Mouse (Mus musculus) kidney, embryonic 16.5 days (tissue): ENCODE data around the gene Ankrd63. TPM values are rescaled to one million over a fixed set of nuclear protein-coding genes. Genes with fewer than 3 reads are reported as not detected.

ENCODE experiments used
- ATAC-seq: fragments of 200-750 bp; cut with Nextera tagmentation; 2 replicates; pipeline ENCODE4 v1.8.0; 2017; ENCODE audit warnings: moderate TSS enrichment; ENCODE audit not compliant: low FRiP score, low TSS enrichment
- H3K27ac ChIP-seq: fragments of 300-500 bp; sonication (generic); 2 replicates; pipeline ENCODE4 v1.5.1; 2014; ENCODE audit warnings: low read length
- H3K27me3 ChIP-seq: fragments of 300-500 bp; sonication (generic); 2 replicates; pipeline ENCODE4 v1.6.1; 2014; ENCODE audit warnings: low read length, control low read depth, mixed read lengths; ENCODE audit not compliant: insufficient read depth
- H3K36me3 ChIP-seq: fragments of 300-500 bp; sonication (generic); 2 replicates; pipeline ENCODE4 v1.6.1; 2014; ENCODE audit warnings: low read length, control low read depth, mixed read lengths; ENCODE audit not compliant: insufficient read depth
- H3K4me1 ChIP-seq: fragments of 300-500 bp; sonication (generic); 2 replicates; pipeline ENCODE4 v1.6.1; 2014; ENCODE audit warnings: low read length, control low read depth, mixed read lengths; ENCODE audit not compliant: insufficient read depth
- H3K4me2 ChIP-seq: fragments of 300-500 bp; sonication (generic); replicated peaks from 2 replicates; pipeline ENCODE4 v1.6.1; 2014; ENCODE audit warnings: low read depth, low read length
- H3K4me3 ChIP-seq: fragments of 300-500 bp; sonication (generic); 2 replicates; pipeline ENCODE4 v1.5.1; 2014; ENCODE audit warnings: mild to moderate bottlenecking, low read length
- H3K9ac ChIP-seq: fragments of 300-500 bp; sonication (generic); replicated peaks from 2 replicates; pipeline ENCODE4 v1.6.1; 2014; ENCODE audit warnings: low read length
- H3K9me3 ChIP-seq: fragments of 300-500 bp; sonication (generic); 2 replicates; pipeline ENCODE4 v1.6.1; 2016; ENCODE audit warnings: low read length, control low read depth
- WGBS: fragments of 180-500 bp; shearing (Covaris S2); extraction: QIAGEN DNeasy Blood & Tissue Kit; methylation state at CpG from one replicate; pipeline ENCODE4 v1.1.7; 2014; 5-methylcytosine and 5-hydroxymethylcytosine counted together
- polyA plus RNA-seq: library from polyadenylated mRNA; unstranded; fragments of >200 nt; fragmentation: Nextera tagmentation; extraction: Ambion mirVana; gene quantifications from 2 replicates; pipeline ENCODE4 v1.2.1, GENCODE M21; 2015

Ankrd63 gene
- polyA plus RNA-seq, 1 experiment from 2014 or later = 0.25 TPM

DNA sequence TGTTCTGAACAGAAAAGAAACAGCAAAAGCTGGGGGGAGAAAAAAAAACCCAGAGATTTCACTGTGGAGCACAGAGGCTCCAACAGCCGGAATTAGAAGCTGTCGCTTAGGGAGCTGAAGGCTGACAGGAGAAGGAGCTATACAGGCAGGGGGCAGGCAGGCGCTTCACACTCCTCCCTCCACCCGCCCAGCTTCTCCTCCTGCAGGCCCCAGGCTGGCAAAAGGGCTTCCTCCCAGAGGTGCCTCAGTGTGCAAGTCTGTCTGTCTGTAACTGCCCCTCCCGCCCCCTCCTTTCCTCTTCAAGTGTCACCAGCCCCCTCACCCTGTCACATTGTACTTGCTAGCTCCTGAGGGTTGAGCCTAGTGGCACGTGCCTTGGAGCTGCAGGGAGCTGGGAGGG is 2.7 kb upstream of the Ankrd63 start:
- no peak for ATAC-seq
- peaks cover 97% of the 10 kb centered on the region for H3K27me3 ChIP-seq
- H3K36me3 ChIP-seq = no peaks in the 10 kb centered on the region
- no peak overlapping the region for H3K9ac ChIP-seq
- 11% methylated on average over 6 of the region's 6 CpGs for WGBS
- no peak overlapping the region for H3K27ac ChIP-seq
- H3K4me2 ChIP-seq = no peak overlapping the region
- H3K4me3 ChIP-seq = no peak overlapping the region
- H3K4me1 ChIP-seq = peaks cover 45% of the 10 kb centered on the region
- H3K9me3 ChIP-seq = no peaks in the 10 kb centered on the region

DNA sequence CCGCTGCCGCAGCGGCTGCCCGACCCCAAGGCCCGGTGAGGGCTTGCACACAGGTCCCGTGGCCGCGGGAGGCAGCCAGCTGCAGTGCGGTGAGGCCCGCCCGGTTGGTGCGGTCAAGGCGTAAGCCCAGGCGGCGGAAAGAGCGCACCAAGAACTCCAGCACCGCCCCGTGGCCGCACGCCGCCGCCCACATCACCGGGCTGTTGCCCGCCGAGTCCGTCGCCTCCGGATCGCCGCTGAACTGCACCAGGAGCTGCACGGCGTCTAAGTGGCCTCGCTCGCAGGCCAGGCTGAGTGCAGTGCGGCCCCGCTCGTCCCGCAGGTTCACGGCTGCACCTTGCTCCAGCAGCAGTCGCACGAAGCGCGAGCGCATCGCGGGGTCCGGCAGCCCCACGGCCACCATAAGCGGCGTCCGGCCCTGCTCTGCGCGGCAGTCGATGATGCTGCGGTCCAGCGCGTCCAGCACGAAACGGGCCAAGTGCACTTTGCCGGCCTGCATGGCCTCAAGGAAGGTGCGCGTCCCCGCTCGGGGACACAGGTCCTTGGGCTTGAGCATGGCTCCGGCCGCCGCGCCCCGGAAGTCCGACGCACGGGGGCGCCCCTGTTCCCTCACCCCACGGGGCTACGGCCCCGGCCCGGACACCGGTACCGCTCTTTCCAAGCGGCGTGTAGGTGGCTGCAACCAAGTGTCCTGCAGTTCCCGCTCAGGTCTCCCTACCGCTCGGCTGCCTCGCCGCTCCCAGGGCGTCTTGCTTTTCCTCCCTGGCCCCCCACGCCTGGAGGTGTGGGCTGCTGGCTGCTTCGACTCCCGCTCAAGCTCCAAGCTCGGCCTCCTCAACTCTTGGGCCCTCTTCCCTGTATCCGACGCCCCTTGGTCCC is 641 bp downstream of the Ankrd63 start:
- WGBS = under 1% methylated on average over 87 of the region's 93 CpGs
- Histone ChIP-seq H3K36me3 (no peaks in the 10 kb centered on the region), H3K9me3 (no peaks in the 10 kb centered on the region), H3K9ac (peak overlapping the region; percentile 20; the same call in 1 of the 2 replicates), H3K4me3 (peak overlapping the region; percentile 49), H3K27ac (no peak overlapping the region), H3K4me2 (peak overlapping the region; percentile 72), H3K4me1 (peaks cover 30% of the 10 kb centered on the region), H3K27me3 (peaks cover 88% of the 10 kb centered on the region)
- peak; percentile 29; the same call in 1 of the 2 replicates for ATAC-seq

DNA sequence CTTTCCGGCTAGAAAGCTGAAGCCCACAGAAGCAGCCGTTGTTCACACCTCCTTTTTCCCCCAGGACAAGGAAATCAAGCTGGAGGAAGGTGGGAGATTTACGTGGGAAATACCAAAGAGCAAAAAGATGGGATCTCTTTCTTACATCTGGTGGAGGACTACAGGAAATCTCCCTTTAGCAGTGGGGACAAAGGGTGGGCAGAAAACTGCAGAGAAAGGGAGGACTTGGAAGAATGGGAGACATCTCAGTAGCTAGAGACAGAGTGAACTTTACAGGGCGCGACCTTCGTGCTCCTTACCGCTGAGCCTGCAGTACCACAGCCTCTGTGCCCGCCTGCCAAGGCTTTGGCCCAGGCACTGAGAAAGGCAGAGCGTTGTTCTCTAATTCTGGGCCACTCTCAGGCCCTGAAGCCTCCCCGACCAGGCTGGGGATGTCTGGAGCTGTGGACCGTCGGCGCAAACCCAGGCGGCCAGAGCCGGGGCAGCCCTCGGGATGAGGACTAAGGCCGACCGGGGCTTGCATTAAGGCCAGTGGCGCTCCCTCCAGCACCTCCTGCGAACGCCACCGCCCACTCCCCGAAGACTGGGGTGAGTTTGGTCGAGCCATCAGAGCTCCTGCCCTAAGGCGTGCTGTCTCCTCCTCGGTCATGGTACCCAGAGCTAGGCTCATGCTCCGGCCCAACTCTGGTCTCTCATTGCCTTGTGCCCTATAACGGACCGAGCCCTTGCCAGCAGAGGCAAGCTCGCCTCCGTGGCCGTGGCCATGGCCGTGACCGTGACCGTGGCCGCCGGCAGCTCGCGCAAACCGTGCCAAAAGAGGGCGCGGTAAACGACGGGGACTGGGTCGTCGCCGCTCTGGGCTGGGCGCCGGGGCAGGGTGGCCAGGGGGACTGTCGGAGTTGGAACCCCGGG is 1.5 kb downstream of the Ankrd63 start:
- no peaks in the 10 kb centered on the region for H3K36me3 ChIP-seq
- peak overlapping the region; percentile 72 for H3K4me2 ChIP-seq
- peaks cover 34% of the 10 kb centered on the region for H3K4me1 ChIP-seq
- H3K4me3 ChIP-seq = peak overlapping the region; percentile 49
- H3K9me3 ChIP-seq = no peaks in the 10 kb centered on the region
- H3K9ac ChIP-seq = 0 out of 2 replicates have a peak overlapping the region, but pooled peaks have one; percentile 20
- H3K27ac ChIP-seq = no peak overlapping the region
- WGBS = 5% methylated on average over 51 of the region's 51 CpGs
- ATAC-seq = peak; percentile 7; the same call in 1 of the 2 replicates
- peaks cover 86% of the 10 kb centered on the region for H3K27me3 ChIP-seq

DNA sequence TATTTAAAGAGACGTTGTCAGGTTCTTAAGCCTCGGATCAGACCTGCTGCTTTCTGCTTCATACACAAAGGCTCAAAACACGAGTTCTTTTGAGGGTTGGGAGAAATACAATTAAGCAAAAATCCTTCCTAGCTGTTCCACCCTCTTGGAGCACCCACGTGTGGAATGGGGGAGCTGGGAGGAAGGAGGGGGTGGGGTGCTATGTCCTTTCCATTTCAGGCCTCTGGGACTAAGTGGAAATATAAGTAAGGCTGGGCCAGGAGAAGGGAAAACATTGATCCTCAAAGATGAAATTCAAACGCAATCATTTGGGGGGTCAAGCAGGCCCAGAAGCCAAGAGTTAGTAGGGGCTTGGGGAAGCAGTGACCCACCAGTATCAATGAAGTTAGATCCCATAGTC is 2.6 kb downstream of the Ankrd63 start:
- no peaks in the 10 kb centered on the region for H3K36me3 ChIP-seq
- no peak overlapping the region for H3K4me3 ChIP-seq
- peaks cover 34% of the 10 kb centered on the region for H3K4me1 ChIP-seq
- H3K27me3 ChIP-seq = peaks cover 86% of the 10 kb centered on the region
- no peak overlapping the region for H3K4me2 ChIP-seq
- WGBS = 17% methylated on average over 5 of the region's 5 CpGs
- no peaks in the 10 kb centered on the region for H3K9me3 ChIP-seq
- no peak overlapping the region for H3K9ac ChIP-seq
- H3K27ac ChIP-seq = no peak overlapping the region
- no peak for ATAC-seq

DNA sequence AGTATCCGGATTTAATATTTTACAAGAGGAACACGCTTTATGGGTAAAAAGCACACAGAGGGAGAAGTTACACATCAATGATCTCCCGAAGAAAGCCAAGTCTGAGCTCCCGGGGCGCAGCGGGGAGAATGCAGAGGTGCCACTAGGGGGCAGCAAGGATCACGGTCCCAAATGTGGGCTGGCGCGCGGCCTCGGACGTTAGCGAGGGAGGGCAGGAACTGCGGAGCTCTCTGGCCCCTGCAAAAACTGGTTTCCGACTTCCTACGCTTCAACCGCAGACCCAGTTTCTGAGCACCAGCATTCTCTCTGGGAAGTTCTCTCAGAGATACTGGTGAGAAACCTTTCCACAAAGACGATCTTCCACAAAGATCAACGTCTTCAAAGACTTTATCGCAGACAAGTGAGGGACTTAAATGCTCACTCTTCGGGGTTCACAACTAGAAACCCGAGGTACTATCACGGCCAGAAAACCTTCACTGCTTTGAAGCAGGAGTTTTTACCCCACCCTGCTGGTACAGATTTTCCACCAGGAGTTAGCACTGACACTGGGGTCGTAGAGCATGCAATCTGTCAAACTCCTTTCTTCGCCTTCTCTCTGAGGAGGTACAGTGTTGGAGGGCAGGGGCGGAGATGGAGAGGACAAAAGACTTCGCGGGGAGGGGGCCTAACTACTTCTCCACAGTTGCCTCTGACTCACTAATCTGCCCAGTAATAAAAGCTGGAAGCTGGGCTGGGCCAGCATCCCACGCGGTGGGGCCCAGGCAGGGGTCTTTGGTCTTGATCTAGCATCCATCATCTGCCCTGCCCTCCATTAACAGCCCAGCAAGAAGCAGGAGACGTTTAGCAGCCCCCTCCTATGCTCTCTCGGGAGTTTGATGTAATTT is 3.3 kb downstream of the Ankrd63 start:
- no peaks in the 10 kb centered on the region for H3K9me3 ChIP-seq
- H3K27ac ChIP-seq = no peak overlapping the region
- H3K4me1 ChIP-seq = peaks cover 34% of the 10 kb centered on the region
- peak overlapping the region; percentile 49 for H3K4me2 ChIP-seq
- WGBS = 3% methylated on average over 32 of the region's 32 CpGs
- H3K36me3 ChIP-seq = no peaks in the 10 kb centered on the region
- peak; percentile 34; the same call in 1 of the 2 replicates for ATAC-seq
- peaks cover 82% of the 10 kb centered on the region for H3K27me3 ChIP-seq
- peak overlapping the region; percentile 17; the same call in 1 of the 2 replicates for H3K9ac ChIP-seq
- peak overlapping the region; percentile 25 for H3K4me3 ChIP-seq

DNA sequence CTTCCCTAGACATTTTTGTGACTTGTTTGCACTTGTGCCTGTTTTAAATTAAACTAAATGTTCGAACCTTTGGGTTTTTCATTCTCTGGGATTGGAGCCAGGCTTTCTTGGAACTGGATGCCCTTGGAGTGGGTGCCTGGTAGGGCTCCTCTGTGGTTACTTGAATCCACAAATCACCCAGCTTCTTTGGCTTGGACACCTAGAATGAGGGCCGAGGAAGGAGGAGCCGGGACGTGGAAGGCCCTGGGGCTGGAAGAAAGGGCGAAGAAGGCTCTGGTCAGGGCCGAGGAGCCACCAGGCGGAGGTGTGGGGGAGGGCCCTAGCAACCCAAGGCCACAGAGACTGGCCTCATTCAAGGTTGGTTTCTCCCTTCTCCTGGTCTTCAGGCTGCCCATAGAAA is 5.8 kb downstream of the Ankrd63 start:
- Histone ChIP-seq H3K27me3 (peaks cover 64% of the 10 kb centered on the region), H3K4me1 (peaks cover 21% of the 10 kb centered on the region), H3K4me2 (no peak overlapping the region), H3K27ac (no peak overlapping the region), H3K9ac (no peak overlapping the region), H3K4me3 (no peak overlapping the region), H3K36me3 (no peaks in the 10 kb centered on the region), H3K9me3 (no peaks in the 10 kb centered on the region)
- WGBS = 23% methylated on average over 7 of the region's 7 CpGs
- ATAC-seq = no peak

DNA sequence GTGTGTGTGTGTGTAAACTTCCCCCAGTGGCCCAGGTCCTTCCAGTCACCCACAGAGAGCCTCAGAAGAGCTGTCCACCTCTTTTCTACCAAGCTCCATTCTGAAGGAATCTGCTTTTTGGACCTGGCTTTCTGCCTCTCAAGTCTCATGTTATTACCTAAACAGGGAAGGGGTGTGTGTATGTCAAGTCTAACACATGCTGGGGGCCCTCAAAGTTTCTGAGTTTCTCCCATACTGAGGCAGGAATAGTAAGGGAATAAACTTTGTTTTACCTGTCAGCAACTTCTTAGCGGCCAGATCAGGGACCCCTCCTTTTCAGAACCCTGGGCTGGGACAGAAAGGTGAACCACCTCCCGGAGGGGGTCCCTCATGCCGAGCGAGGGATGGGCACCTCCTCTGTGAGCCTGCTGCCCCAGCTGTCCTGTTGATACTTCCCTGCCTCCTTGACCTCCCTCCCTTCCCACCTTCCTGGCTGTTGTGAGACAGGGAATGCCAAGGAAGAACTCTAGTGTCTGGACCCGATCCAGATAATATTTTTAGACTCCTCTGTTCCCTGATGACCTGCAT is 6.4 kb downstream of the Ankrd63 start:
- no peaks in the 10 kb centered on the region for H3K36me3 ChIP-seq
- peaks cover 58% of the 10 kb centered on the region for H3K27me3 ChIP-seq
- H3K27ac ChIP-seq = no peak overlapping the region
- H3K4me1 ChIP-seq = peaks cover 15% of the 10 kb centered on the region
- WGBS = 25% methylated on average over 5 of the region's 5 CpGs
- no peak overlapping the region for H3K9ac ChIP-seq
- H3K9me3 ChIP-seq = no peaks in the 10 kb centered on the region
- H3K4me2 ChIP-seq = no peak overlapping the region
- H3K4me3 ChIP-seq = no peak overlapping the region
- ATAC-seq = no peak

DNA sequence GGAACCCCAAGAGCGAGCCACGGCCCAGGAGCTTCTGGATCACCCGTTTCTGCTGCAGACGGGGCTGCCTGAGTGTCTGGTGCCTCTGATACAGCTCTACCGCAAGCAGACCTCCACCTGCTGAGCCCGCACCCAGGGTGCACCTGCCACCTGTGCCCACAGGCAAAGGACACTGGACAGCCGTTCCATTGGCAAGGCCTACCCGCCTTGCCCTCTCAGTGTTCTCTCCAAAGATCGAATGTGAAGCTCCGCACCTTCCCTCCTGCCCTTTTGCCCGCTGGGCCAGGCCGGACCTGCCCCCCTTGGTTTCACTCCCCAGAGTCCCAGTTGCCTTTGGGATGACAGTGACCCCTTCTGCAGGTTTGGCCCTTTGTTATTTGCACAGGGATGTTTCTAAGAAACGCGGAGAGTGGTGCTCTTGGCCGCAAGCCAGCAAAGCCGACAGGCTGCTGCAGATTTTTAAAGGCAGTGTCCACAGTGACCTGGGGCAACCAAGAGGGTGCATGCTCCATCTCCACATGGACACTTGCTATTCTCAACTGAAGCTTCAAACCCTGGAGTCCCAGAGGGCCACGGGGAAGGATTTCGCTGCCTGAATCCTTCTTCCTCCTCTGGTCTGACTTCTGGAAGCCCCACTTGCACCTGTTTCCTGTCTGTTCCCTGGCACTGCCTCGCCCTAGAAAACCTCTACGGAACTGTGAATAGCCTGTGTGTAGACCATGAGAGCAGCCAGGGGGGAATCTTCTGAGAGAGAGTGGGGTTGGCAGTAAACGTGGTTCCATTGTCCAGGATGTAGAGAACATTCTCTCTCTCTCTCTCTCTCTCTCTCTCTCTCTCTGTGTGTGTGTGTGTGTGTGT is 7.1 kb downstream of the Ankrd63 start:
- H3K27ac ChIP-seq = no peak overlapping the region
- H3K9ac ChIP-seq = no peak overlapping the region
- no peak for ATAC-seq
- no peak overlapping the region for H3K4me3 ChIP-seq
- peaks cover 12% of the 10 kb centered on the region for H3K4me1 ChIP-seq
- H3K36me3 ChIP-seq = no peaks in the 10 kb centered on the region
- peaks cover 51% of the 10 kb centered on the region for H3K27me3 ChIP-seq
- H3K4me2 ChIP-seq = no peak overlapping the region
- H3K9me3 ChIP-seq = no peaks in the 10 kb centered on the region
- 36% methylated on average over 21 of the region's 21 CpGs for WGBS
